Mouse (Mus musculus): ENCODE results near the gene Rgs13. TPM values are rescaled to one million over a fixed set of nuclear protein-coding genes. Genes with fewer than 3 reads are reported as not detected.
A peak's percentile ranks its signal among the peaks of the same experiment; 100 is the strongest.

Gene Rgs13
- total RNA-seq (2021), result 1 to 10 TPM in 1 of 2 experiments, under 1 TPM in 1; 0.86 to 1.2 TPM

- DNase-seq (ENCODE audit: extremely low spot score in 1 of 2, low spot score in 1 of 2), result no peak
Observed at GRCm38 (mm10) chr1:144177166-144177565, at the start of gene Rgs13. Gene Rgs13 (minus strand): TSS chr1:144177372.

DNA sequence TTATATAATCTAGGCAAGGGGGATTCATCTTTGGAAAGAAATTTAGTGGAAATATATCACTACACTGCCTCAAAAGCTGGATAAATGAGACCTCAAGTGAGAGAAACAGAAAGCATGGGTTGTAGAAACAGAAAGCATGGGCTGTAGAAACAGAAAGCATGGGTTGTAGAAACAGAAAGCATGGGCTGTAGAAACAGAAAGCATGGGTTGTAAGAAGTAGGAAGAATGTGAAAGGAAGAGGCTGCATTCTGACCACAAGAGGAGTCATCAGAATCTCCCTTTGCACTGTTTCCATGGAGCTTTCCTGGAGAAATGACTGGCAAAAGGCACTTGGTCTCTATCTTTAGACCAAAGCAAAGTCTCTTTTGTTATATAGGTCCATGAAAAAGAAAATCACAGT, 38.1 kb upstream of the Rgs13 start:
- DNase-seq (ENCODE audit: extremely low spot score in 1 of 2, low spot score in 1 of 2), result no peak

- no peak for DNase-seq (ENCODE audit: extremely low spot score in 1 of 2, low spot score in 1 of 2)
Observed at GRCm38 (mm10) chr1:144210912-144211311, 33.7 kb upstream of the Rgs13 start.

- no peak for DNase-seq (ENCODE audit: extremely low spot score in 1 of 2, low spot score in 1 of 2)
Observed at GRCm38 (mm10) chr1:144206281-144207061, 29.3 kb upstream of the Rgs13 start.

GRCm38 (mm10) chr1:144204766-144205165, 27.6 kb upstream of the Rgs13 start:
- DNase-seq (ENCODE audit: extremely low spot score in 1 of 2, low spot score in 1 of 2), result no peak

DNA sequence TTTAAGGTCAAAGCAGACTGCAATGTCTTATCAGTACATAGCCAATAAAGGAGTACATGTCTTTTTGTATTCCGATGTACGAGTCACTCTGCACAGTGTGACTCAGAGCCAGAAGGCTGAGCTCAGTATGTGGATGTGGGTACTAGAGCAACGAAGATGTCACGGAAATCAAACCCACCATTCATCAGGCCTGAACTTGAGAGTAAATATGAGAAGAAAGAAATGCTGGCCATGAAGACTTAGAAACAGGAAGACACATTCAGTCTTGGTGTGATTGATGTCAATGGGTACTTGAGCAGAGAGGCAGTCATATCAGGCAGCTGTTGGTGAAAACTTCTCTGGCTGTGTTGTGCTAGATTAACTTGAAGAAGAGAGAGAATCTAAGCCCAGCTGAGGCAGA, 25.8 kb upstream of the Rgs13 start:
- no peak for DNase-seq (ENCODE audit: extremely low spot score in 1 of 2, low spot score in 1 of 2)

DNA sequence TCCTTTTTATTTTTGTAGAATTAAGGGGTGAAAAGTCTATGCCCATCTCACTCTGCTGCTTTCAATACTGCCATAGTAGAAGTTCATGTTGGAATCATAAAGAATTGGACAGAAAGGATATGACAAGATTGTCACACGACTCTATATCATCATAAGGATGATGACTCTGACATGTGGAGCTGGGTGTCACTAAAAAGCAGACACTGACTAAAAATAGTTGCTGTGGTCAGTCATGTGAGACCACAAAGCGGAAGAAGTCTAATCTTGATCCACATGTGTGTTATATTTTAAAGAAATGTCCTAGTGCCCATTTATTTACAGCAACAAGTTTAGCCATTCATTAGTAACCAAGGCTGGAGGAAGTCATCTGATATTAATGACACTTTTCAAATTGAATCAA, 23.3 kb upstream of the Rgs13 start:
- no peak for DNase-seq (ENCODE audit: extremely low spot score in 1 of 2, low spot score in 1 of 2)

DNA sequence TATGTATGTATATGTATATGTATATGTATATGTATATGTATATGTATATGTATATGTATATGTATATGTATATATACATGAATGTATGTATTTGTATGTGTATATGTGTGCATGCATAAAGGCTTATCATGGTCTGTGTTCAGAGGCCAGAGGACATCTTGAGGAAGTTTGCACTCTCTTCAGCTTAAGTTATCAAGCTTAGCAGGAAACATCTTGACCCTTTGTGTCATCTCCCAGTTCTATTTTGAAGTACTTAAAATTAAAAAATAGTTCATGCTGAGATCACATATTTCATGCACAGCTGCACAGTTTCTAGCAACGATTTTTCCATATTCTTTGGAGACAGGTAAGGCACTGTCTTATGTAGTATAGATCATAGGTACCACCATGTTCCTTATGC, 22.4 kb upstream of the Rgs13 start:
- no peak for DNase-seq (ENCODE audit: extremely low spot score in 1 of 2, low spot score in 1 of 2)

DNA sequence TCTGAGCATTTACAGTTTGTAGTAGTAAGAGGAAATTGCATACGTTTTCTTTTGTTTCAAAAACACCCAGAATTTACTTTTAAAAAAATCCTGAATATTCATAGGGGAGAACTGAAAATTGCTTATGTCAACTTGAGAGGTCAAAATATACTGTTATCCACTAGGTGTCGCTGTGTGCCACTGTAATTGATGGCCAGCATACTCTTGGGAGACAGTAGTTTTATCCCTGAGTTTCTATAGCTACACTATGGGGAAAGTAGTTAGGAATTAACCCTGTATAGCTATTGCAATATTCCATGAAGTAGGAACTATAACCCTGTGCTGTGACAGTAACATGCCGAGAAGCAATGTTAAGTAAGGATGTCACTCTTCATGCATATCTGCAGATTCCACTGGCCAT, 20.5 kb upstream of the Rgs13 start:
- peak in 1 of 2 experiments; percentile 49 for DNase-seq (ENCODE audit: extremely low spot score in 1 of 2, low spot score in 1 of 2)

DNA sequence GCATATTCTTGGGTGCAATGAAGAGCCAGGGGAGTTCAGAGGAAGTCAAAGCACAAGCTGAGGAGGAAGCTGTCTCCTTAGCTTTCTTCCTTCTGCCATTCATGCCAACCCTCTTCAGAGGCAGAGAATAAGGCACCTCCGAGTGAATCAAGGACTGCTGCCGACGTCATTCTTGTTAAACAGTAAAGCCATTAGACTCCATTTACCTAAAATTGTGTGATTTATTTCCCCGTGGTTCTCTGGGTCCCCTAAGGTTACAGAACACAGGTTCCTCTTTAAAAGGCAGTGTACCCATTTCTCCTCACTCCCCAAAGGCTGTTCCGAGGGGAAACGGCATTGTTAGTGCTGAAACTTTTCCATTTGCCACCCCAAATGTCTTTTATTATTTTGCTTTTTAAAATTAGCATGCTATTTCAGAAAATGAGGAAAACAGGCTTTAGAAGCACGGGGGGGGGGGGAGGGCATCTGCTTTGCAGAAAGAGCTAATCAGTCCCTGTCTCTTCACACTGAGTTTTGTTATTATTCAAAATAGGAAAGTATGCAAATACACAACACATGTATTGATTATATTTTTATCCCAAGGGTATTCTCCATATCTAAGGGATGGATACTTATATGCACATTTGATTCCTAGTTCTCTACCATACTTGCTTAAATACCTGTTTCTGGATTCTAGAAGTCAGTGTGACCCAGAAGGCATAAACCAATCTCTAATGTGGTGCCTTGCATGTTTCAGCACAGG, 9.7 kb upstream of the Rgs13 start:
- no peak for DNase-seq (ENCODE audit: extremely low spot score in 1 of 2, low spot score in 1 of 2)

GRCm38 (mm10) chr1:144184955-144185715, 8.0 kb upstream of the Rgs13 start:
- no peak for DNase-seq (ENCODE audit: extremely low spot score in 1 of 2, low spot score in 1 of 2)

DNA sequence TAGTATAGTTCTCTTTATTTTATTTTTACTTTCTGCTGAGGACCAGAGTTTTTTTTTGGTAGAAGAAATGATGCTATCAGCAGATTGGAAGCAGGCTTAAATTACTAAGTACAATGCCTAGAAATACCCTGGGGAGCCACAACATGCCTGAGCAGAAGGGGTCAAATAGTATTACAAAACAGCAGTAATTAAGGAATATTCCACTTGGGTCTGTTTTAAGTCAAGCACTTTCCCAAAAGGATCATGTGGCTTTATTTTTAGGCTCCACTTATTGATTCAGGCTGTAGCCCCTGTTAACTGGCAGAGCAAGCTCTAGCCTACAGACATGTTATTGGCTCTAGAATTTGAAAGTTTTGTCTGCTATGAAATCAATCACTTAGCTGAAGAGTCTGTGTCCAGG, 6.5 kb upstream of the Rgs13 start:
- DNase-seq (ENCODE audit: extremely low spot score in 1 of 2, low spot score in 1 of 2), result no peak

- no peak for DNase-seq (ENCODE audit: extremely low spot score in 1 of 2, low spot score in 1 of 2)
Observed at GRCm38 (mm10) chr1:144179559-144179958, 2.4 kb upstream of the Rgs13 start.

GRCm38 (mm10) chr1:144178281-144178957, 1.2 kb upstream of the Rgs13 start:
- DNase-seq (ENCODE audit: extremely low spot score in 1 of 2, low spot score in 1 of 2), result no peak

DNA sequence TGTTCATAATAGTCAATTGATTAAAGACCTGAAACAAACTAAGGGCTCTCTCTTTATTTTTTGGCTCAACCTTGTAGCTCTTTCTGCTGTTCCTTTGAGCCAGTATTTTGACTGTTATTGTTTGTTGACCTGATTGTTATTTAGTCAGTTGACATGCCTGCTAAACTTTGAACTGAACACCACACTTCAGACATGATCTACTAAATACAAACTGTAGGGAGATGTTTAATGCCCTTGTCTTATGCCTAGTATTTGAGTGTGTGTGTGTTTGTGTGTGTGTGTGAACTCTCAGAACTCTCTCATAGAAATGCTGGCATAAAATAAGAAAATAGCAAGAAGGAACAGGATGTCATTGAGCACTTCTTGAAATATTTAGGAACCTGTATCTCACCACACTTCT, 448 bp upstream of the Rgs13 start:
- no peak for DNase-seq (ENCODE audit: extremely low spot score in 1 of 2, low spot score in 1 of 2)

GRCm38 (mm10) chr1:144174760-144175159, 2.4 kb downstream of the Rgs13 start:
- no peak for DNase-seq (ENCODE audit: extremely low spot score in 1 of 2, low spot score in 1 of 2)

DNA sequence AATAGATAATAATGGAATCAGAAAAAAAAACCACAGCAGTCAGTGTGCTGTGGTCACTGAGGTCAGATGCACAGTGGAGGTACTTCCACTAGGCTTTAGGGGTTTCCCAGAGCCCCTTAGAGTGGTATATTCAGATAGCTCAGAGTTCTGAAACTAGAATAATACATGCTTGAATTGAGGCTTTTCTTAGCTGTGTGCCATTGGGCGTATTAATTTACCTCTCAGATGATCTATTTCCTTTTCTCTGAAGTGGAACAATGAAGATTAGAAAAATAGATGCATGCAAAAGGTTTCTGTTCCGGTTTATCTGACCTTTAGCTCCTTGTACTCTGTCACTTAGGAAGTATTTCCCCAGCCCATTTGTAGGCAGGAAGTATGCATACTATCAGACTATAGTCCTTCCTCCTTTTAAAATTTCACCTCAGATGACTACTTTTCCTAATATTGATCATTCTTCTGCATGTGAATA, 3.6 kb downstream of the Rgs13 start:
- no peak for DNase-seq (ENCODE audit: extremely low spot score in 1 of 2, low spot score in 1 of 2)

- DNase-seq (ENCODE audit: extremely low spot score in 1 of 2, low spot score in 1 of 2), result no peak
Observed at GRCm38 (mm10) chr1:144168921-144169320, 8.3 kb downstream of the Rgs13 start.

GRCm38 (mm10) chr1:144167761-144168160, 9.4 kb downstream of the Rgs13 start:
- no peak for DNase-seq (ENCODE audit: extremely low spot score in 1 of 2, low spot score in 1 of 2)

DNA sequence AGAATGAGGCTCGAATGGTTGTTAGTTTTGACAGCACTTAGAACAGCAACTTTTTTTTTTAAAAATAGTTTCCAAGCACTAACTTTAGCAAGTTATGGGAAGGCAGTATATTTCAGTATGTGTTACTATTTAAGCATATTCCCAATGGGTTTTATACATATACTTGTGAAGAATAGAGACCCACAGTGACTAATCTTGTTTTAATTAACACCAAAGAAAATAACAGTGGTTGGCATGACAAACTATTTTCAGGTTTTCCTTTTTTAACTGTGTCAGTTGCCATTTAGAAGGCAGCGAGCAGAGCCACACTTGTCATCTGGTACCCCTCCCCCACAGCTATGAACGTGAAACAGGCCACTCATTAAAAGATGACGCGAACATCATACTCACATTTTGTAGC, 10.3 kb downstream of the Rgs13 start:
- no peak for DNase-seq (ENCODE audit: extremely low spot score in 1 of 2, low spot score in 1 of 2)

Measured in layer of hippocampus, postnatal 25 days (tissue).